Mouse (Mus musculus) lung, postnatal 10 days (tissue): ENCODE results near the gene Olfr826.
"Not testable (repeated sequence)": the region's sequence is repeated elsewhere in the genome, so short reads cannot be mapped to it uniquely, and the experiment has no call there.

ENCODE experiments used
- DNase-seq: peaks from one replicate; pipeline ENCODE4 v3.0.0; 2021

Gene Olfr826

DNA sequence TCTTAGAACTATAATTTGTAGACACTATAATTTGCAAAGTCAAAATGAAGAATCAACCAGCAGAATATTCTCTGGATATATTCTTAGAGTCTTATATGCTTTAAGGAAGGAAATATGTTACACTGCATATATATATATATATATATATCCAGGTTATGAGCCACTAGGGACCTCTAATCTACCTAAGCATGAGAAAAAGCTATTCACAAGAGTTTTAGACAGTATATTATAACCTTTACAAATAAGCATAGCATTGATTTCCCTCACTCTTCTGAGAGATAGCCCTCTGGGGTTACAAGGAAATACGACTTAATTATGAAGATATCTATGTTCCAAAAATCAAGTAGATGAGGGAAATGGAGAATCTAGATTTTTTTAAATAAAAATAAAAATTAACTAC lies at the start of gene Olfr826:
Gene Olfr826, minus strand, starts transcription at position 101 of the 400 bp plus-strand sequence.
- DNase-seq: no peak

DNA sequence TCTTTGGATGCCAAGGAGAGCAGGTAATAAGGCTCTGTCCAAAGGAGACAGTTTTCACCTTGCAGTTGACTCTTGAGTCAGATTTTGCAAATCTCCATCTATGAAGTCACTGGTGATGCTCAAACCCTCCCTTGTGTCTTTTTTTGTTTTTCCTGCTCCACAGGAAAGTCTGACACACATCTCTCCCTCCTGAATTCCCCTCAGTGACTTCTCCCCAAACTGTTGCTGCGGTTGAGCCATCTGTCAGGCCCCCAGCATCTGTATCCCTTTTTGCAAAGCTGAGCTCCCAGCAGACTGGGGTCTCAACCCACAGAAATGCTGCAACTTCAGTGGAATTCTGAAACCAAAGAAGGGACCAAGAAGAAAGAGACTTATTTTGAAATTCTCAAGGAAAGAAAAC lies 48.1 kb upstream of the Olfr826 start:
- DNase-seq: no peak

DNA sequence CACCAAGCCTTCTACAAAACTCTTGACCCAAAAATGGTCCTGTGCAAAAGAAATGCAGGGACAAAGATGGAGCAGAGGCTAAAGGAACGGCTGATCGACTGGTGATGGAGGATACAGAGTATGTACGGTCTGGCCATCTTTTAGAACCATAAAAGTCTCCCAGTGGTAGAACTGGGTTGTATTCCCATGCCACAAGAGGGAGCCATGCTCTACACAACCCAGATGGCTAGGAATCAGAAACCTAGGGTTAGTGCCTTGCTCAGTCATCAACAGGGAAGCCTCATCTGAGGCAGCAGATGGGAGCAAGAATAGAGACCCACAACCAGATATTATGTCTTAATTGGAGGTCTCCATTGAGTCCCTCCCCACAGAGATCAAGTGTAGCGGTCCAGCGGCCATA lies 45.6 kb upstream of the Olfr826 start:
- DNase-seq: no peak

DNA sequence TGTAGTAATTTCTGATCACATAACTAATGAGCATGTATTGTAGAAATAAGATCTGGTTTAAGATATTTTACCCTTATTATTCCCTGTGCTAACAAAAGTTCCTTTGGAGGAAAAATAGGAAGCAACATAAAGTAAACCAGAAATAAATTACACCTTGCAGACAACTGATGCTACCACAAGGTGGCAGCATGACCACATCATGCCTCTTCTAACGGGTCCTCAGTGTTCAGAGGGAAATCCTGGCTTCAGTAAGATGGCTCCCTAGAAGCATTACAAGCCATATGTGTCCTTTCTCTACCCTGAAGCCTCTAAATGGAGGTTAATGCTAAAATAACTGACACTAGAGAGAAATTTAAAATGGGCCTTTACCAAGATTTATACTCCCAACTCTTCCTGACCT lies 44.3 kb upstream of the Olfr826 start:
- DNase-seq: peak; percentile 12

DNA sequence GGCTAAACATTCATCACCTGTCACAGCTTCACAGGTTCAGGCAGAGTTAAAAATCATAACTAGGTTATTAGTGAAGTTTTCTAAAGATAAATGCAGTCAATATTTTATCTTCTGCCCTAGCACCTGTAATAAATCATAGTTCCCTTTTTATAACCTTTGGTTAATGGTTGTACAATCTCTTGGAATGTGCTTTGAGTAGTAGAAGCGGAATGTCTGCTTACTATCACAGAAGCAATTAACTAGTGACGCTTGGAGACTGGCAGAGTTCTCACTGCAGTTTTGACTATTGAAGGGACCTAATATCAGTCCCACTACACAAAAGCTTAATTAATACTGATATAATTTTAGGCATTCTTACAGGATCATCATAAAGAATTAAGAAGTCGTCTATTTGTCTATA lies 41.0 kb upstream of the Olfr826 start:
- DNase-seq: no peak

DNA sequence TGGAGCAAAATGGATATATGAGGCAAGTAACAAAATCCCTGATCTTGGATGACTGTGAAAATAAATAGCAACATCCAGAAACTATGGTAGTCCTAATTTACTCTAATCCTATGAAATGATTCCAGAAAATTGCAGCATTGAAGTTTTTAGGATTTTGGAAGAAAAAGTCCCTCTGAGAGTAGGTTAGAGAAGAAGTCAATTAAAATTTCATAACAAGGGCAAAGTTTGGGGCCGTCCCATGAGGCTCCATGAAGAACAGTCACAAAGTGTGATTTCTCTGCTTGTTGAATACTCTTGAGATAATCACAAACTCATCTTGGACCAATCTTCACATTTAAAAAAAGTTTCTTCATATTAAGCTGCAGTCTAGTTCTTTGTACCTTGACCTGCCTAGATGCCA lies 30.3 kb upstream of the Olfr826 start, which contains the start of gene Olfr827:
Gene Olfr827, minus strand, starts transcription at position 101 of the 400 bp plus-strand sequence.
- no peak for DNase-seq

DNA sequence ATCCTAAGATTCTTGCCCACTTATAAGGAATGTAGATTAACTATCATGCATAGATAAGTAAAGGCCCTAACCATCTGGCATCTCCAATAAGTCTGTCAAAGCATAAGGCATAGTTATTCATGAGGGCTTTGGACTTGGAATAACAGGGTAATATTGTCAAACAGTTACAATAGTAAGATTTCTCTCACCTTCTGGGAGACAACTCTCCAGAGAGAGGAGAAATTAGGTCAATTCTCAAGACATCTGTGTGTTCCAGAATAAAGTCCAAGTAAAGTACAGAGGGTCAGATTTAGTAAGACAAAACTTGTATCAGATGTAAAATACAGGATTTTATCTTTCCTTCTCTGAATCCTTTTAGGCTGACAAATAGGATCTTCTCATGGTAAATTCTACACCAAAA lies 17.3 kb downstream of the Olfr826 start, which contains the start of gene Olfr825:
Gene Olfr825, minus strand, starts transcription at position 101 of the 400 bp plus-strand sequence.
- DNase-seq: no peak

DNA sequence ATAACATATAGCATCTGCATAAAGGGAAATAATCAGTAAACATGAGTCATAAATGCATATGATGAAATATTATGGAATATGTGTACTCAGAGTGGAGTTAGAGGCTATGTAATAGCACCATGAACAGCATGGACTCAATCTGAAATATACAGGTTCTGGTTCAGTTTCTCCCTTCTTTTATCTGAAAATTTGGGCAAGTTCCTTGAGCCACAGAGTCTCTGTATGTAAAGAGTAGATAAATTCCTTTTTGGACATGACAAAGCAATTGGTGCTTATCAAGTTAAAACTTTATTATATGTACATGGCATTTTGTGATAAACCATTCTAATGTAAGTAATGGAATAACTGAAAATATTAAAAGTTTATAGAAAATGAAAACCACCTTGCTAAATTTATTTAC lies 18.8 kb downstream of the Olfr826 start:
- DNase-seq: no peak

DNA sequence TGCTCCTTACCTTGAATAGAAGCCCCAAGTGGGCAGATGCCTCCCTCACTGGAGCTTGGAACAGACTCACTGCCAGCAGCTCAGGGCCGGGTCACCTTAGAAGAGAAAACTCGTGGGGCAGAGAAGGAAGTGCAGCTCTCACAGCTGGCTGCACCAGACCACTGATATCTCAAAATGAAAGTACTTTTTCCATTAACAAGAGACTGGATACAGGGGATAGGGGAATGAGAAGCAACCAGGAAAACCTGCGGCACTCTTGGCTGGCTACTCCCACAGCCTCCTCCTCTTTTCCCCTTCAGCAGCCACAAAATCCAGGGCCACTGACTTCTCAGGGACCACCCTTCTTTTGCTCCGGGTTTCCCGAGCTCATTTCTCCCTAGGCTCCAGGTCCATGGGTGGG lies 39.9 kb downstream of the Olfr826 start:
- DNase-seq: no peak

DNA sequence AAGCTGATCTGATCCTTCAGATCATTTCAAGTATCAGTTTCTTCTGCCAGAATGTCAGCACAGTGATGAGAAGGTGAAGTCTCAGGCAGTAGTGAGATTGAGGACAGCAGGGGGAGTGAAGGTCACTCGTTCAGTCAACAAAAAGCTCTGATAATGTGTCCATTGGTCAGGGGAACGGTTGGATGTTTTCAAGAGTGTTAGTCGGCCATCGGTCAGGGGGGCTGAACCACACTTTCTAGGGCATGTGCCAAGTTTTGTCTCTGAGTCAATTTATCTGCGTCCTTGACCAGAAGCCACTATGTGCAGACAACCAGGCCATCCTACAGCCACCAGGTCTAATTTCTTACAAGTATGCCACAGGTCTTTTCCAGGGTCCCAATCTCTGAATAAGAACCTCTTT lies 41.5 kb downstream of the Olfr826 start:
- not testable (repeated sequence) for DNase-seq

DNA sequence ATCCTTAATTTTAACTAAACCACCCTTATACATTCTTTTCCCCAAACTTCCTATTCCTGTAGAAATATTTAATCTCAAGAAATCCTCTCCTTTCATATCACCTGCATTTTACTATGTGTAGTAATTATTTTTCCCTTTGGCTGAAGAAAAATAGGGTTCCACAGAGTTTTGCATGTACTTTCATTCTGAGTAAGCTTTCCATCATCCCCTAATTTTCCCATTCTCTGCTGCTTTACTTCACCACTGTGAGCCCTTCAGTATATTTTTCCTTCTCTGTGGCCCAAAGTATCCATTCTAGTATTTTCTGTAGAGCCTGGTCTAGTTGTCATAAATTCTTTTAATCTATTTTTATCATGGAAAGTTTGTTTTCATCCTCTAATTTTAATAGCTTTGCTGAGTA lies 49.2 kb downstream of the Olfr826 start:
- DNase-seq: no peak

DNA sequence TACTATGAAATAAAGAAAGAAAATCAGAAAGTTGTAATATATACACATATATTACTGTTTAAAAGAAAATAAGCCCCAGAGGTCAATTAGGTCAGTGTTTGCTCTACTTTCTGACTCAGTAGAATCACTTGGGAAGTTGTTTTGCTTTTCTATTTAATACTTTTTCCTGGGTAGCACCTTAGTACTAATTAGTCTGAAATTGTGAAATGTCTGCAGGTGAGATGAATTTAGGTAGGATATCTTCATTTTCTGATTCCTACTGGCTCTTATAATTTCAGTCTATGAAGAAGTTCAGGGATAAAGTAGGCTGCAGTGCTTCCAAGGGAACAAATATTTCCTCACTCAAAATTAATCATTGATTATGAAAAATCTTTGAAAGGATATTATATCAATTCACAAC lies 54.1 kb downstream of the Olfr826 start, which contains the start of gene Olfr824:
Gene Olfr824, minus strand, starts transcription at position 101 of the 400 bp plus-strand sequence.
- DNase-seq: not testable (repeated sequence)
